Mouse (Mus musculus): Measurements from ENCODE around the gene Rtbdn. TPM values are rescaled to one million over a fixed set of nuclear protein-coding genes. Genes with fewer than 3 reads are reported as not detected.

The Rtbdn gene
- polyA plus RNA-seq, 1 experiment from 2014 or later = not detected

GRCm38 (mm10) chr8:84913502-84913900 lies 33.3 kb upstream of the Rtbdn start:
- H3K9me3 ChIP-seq (ENCODE audit: control insufficient read depth, low read length) = peaks cover 5% of the 10 kb centered on the region; the same call in 1 of the 2 replicates
- DNase-seq (ENCODE audit: low spot score) (no peak), ATAC-seq (ENCODE audit: low read depth) (no peak)
- H3K4me1 ChIP-seq (ENCODE audit: control insufficient read depth, insufficient read depth, low read length) = peaks cover 9% of the 10 kb centered on the region; the same call in 1 of the 2 replicates
- 10% methylated on average over 9 of the region's 9 CpGs for WGBS
- H3K4me3 ChIP-seq (ENCODE audit: low read depth, low read length) = peak overlapping the region; percentile 49
- H3K27ac ChIP-seq (replicated peaks; ENCODE audit: low read depth, low read length) = no peak overlapping the region
- H3K4me2 ChIP-seq (ENCODE audit: low read depth, low read length) = peak overlapping the region; percentile 70
- no peaks in the 10 kb centered on the region for H3K36me3 ChIP-seq (ENCODE audit: control insufficient read depth, insufficient read depth, low read length)
- H3K27me3 ChIP-seq (replicated peaks; ENCODE audit: control insufficient read depth, insufficient read depth, low read length) = peaks cover 34% of the 10 kb centered on the region
- H3K9ac ChIP-seq (ENCODE audit: low read depth, low read length) = peak overlapping the region; percentile 50

- 26% methylated on average over 4 of the region's 4 CpGs for WGBS
- H3K4me3 ChIP-seq (ENCODE audit: low read depth, low read length) = peak overlapping the region; percentile 49
- DNase-seq (ENCODE audit: low spot score) (peak; percentile 23), ATAC-seq (ENCODE audit: low read depth) (no peak)
- H3K27me3 ChIP-seq (replicated peaks; ENCODE audit: control insufficient read depth, insufficient read depth, low read length) = peaks cover 34% of the 10 kb centered on the region
- peak overlapping the region; percentile 70 for H3K4me2 ChIP-seq (ENCODE audit: low read depth, low read length)
- no peaks in the 10 kb centered on the region for H3K36me3 ChIP-seq (ENCODE audit: control insufficient read depth, insufficient read depth, low read length)
- peaks cover 8% of the 10 kb centered on the region; the same call in 1 of the 2 replicates for H3K4me1 ChIP-seq (ENCODE audit: control insufficient read depth, insufficient read depth, low read length)
- no peak overlapping the region for H3K9ac ChIP-seq (ENCODE audit: low read depth, low read length)
- no peak overlapping the region for H3K27ac ChIP-seq (replicated peaks; ENCODE audit: low read depth, low read length)
- peaks cover 5% of the 10 kb centered on the region; the same call in 1 of the 2 replicates for H3K9me3 ChIP-seq (ENCODE audit: control insufficient read depth, low read length)
These were observed 32.8 kb upstream of the Rtbdn start for GRCm38 (mm10) chr8:84913960-84914359.

GRCm38 (mm10) chr8:84915269-84915668 lies 31.5 kb upstream of the Rtbdn start:
- WGBS = 86% methylated on average over 8 of the region's 8 CpGs
- H3K27ac ChIP-seq (replicated peaks; ENCODE audit: low read depth, low read length) = no peak overlapping the region
- no peak for DNase-seq (ENCODE audit: low spot score)
- ATAC-seq (ENCODE audit: low read depth) = no peak
- no peak overlapping the region for H3K4me3 ChIP-seq (ENCODE audit: low read depth, low read length)
- H3K4me1 ChIP-seq (ENCODE audit: control insufficient read depth, insufficient read depth, low read length) = no peaks in the 10 kb centered on the region
- peaks cover 5% of the 10 kb centered on the region; the same call in 1 of the 2 replicates for H3K9me3 ChIP-seq (ENCODE audit: control insufficient read depth, low read length)
- H3K4me2 ChIP-seq (ENCODE audit: low read depth, low read length) = no peak overlapping the region
- no peaks in the 10 kb centered on the region for H3K36me3 ChIP-seq (ENCODE audit: control insufficient read depth, insufficient read depth, low read length)
- no peak overlapping the region for H3K9ac ChIP-seq (ENCODE audit: low read depth, low read length)
- peaks cover 32% of the 10 kb centered on the region for H3K27me3 ChIP-seq (replicated peaks; ENCODE audit: control insufficient read depth, insufficient read depth, low read length)

GRCm38 (mm10) chr8:84917781-84918180 lies 29.0 kb upstream of the Rtbdn start:
- DNase-seq (ENCODE audit: low spot score) = no peak

GRCm38 (mm10) chr8:84918646-84919045 lies 28.1 kb upstream of the Rtbdn start:
- H3K4me1 ChIP-seq (ENCODE audit: control insufficient read depth, insufficient read depth, low read length) = no peaks in the 10 kb centered on the region
- WGBS = 93% methylated on average over 15 of the region's 15 CpGs
- no peak overlapping the region for H3K4me2 ChIP-seq (ENCODE audit: low read depth, low read length)
- no peak for ATAC-seq (ENCODE audit: low read depth)
- H3K27ac ChIP-seq (replicated peaks; ENCODE audit: low read depth, low read length) = no peak overlapping the region
- H3K9ac ChIP-seq (ENCODE audit: low read depth, low read length) = no peak overlapping the region
- H3K36me3 ChIP-seq (ENCODE audit: control insufficient read depth, insufficient read depth, low read length) = no peaks in the 10 kb centered on the region
- peaks cover 5% of the 10 kb centered on the region for H3K27me3 ChIP-seq (replicated peaks; ENCODE audit: control insufficient read depth, insufficient read depth, low read length)
- H3K9me3 ChIP-seq (ENCODE audit: control insufficient read depth, low read length) = peaks cover 5% of the 10 kb centered on the region; the same call in 1 of the 2 replicates
- H3K4me3 ChIP-seq (ENCODE audit: low read depth, low read length) = no peak overlapping the region
- DNase-seq (ENCODE audit: low spot score) = no peak

More at GRCm38 (mm10) chr8:84917781-84918180, 29.0 kb upstream of the Rtbdn start:
- Histone ChIP-seq H3K27ac (replicated peaks; ENCODE audit: low read depth, low read length) (no peak overlapping the region), H3K9me3 (ENCODE audit: control insufficient read depth, low read length) (peaks cover 5% of the 10 kb centered on the region; the same call in 1 of the 2 replicates), H3K27me3 (replicated peaks; ENCODE audit: control insufficient read depth, insufficient read depth, low read length) (peaks cover 10% of the 10 kb centered on the region), H3K36me3 (ENCODE audit: control insufficient read depth, insufficient read depth, low read length) (no peaks in the 10 kb centered on the region), H3K4me1 (ENCODE audit: control insufficient read depth, insufficient read depth, low read length) (no peaks in the 10 kb centered on the region), H3K4me2 (ENCODE audit: low read depth, low read length) (no peak overlapping the region), H3K4me3 (ENCODE audit: low read depth, low read length) (no peak overlapping the region), H3K9ac (ENCODE audit: low read depth, low read length) (no peak overlapping the region)
- 49% methylated on average over 15 of the region's 20 CpGs for WGBS
- ATAC-seq (ENCODE audit: low read depth) = no peak

- H3K9me3 ChIP-seq (ENCODE audit: control insufficient read depth, low read length) = no peaks in the 10 kb centered on the region
- DNase-seq (ENCODE audit: low spot score) = no peak
- H3K27me3 ChIP-seq (replicated peaks; ENCODE audit: control insufficient read depth, insufficient read depth, low read length) = no peaks in the 10 kb centered on the region
- 71% methylated on average over 2 of the region's 2 CpGs for WGBS
- H3K27ac ChIP-seq (replicated peaks; ENCODE audit: low read depth, low read length) = no peak overlapping the region
- H3K4me1 ChIP-seq (ENCODE audit: control insufficient read depth, insufficient read depth, low read length) = no peaks in the 10 kb centered on the region
- no peak overlapping the region for H3K4me3 ChIP-seq (ENCODE audit: low read depth, low read length)
- H3K36me3 ChIP-seq (ENCODE audit: control insufficient read depth, insufficient read depth, low read length) = no peaks in the 10 kb centered on the region
- H3K4me2 ChIP-seq (ENCODE audit: low read depth, low read length) = no peak overlapping the region
- ATAC-seq (ENCODE audit: low read depth) = no peak
- no peak overlapping the region for H3K9ac ChIP-seq (ENCODE audit: low read depth, low read length)
These were observed 25.2 kb upstream of the Rtbdn start for GRCm38 (mm10) chr8:84921596-84921995.

GRCm38 (mm10) chr8:84925557-84925956 lies 21.2 kb upstream of the Rtbdn start:
- Histone ChIP-seq H3K4me3 (ENCODE audit: low read depth, low read length) (no peak overlapping the region), H3K4me1 (ENCODE audit: control insufficient read depth, insufficient read depth, low read length) (peaks cover 6% of the 10 kb centered on the region; the same call in 1 of the 2 replicates), H3K4me2 (ENCODE audit: low read depth, low read length) (no peak overlapping the region), H3K27ac (replicated peaks; ENCODE audit: low read depth, low read length) (no peak overlapping the region), H3K27me3 (replicated peaks; ENCODE audit: control insufficient read depth, insufficient read depth, low read length) (peaks cover 15% of the 10 kb centered on the region), H3K9me3 (ENCODE audit: control insufficient read depth, low read length) (no peaks in the 10 kb centered on the region), H3K36me3 (ENCODE audit: control insufficient read depth, insufficient read depth, low read length) (no peaks in the 10 kb centered on the region), H3K9ac (ENCODE audit: low read depth, low read length) (no peak overlapping the region)
- no peak for ATAC-seq (ENCODE audit: low read depth)
- 67% methylated on average over 7 of the region's 7 CpGs for WGBS
- DNase-seq (ENCODE audit: low spot score) = no peak

- no peak for ATAC-seq (ENCODE audit: low read depth)
- no peak overlapping the region for H3K4me2 ChIP-seq (ENCODE audit: low read depth, low read length)
- no peak overlapping the region for H3K9ac ChIP-seq (ENCODE audit: low read depth, low read length)
- WGBS = 74% methylated on average over 1 of the region's 1 CpGs
- no peaks in the 10 kb centered on the region for H3K9me3 ChIP-seq (ENCODE audit: control insufficient read depth, low read length)
- no peak overlapping the region for H3K4me3 ChIP-seq (ENCODE audit: low read depth, low read length)
- H3K4me1 ChIP-seq (ENCODE audit: control insufficient read depth, insufficient read depth, low read length) = peaks cover 6% of the 10 kb centered on the region; the same call in 1 of the 2 replicates
- H3K36me3 ChIP-seq (ENCODE audit: control insufficient read depth, insufficient read depth, low read length) = no peaks in the 10 kb centered on the region
- no peak for DNase-seq (ENCODE audit: low spot score)
- H3K27ac ChIP-seq (replicated peaks; ENCODE audit: low read depth, low read length) = no peak overlapping the region
- peaks cover 21% of the 10 kb centered on the region for H3K27me3 ChIP-seq (replicated peaks; ENCODE audit: control insufficient read depth, insufficient read depth, low read length)
These were observed 19.3 kb upstream of the Rtbdn start for GRCm38 (mm10) chr8:84927513-84927912.

Data from embryonic facial prominence, embryonic 14.5 days (tissue).